Mouse (Mus musculus): ENCODE data around the gene Obsl1. TPM values are rescaled to one million over a fixed set of nuclear protein-coding genes. Genes with fewer than 3 reads are reported as not detected.
A peak's percentile ranks its signal among the peaks of the same experiment; 100 is the strongest.

Gene Obsl1
- total RNA-seq, 2 experiments from 2014 or later = 28.4 to 41.4 TPM

DNA sequence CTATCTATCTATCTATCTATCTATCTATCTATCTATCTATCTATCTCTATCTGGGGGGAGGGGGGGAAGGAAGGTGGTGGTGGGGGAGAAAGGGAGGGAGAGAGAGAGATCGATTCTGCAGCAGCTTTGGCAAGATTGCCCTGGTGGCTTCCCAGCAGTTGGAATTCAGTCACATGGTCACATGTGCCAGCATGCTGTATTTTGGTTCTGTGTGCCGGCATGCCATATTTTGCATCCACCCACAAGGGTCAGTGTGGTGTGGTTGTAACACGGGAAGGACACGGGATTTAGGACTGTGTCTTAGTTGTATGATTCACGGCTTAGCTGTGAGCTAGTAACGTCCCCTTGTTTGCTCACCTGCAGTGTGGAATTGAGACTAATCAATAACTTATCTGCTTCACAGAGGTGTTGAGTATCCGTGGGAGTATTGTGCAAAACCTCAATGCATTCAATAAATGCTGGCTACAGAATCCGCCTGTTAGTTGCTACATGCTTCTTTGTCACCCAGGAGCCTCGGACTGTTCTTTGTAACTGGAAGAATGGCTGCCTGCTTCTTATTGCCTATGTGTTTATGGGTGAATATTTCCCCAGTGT lies 32.4 kb upstream of the Obsl1 start:
- H3K27ac ChIP-seq = peak overlapping the region; percentile 79

DNA sequence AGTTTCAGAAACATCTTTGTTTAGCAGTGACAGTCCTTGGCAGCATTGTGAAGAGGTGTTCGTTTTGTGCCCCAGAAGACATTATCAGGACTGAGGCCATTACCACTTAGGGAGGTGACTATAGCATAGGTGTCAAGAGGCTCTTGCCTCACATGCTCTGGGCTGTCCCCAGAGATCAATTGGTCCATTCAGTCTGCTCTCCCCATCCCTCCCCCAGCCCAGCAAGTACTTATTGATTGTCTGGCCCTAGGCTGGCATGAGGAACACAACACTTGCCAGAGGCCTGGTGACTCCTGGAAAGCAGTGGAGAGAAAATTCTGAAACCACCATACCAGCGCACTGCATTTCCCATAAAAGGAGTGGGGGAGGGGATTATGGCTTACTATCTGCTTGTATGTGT lies 31.3 kb upstream of the Obsl1 start:
- DNase-seq = no peak
- intact Hi-C loops (cut with DNase I) = no loop called here
- Histone ChIP-seq H3K4me3 (no peak overlapping the region), H3K27ac (no peak overlapping the region)
- no peak for TF ChIP-seq CTCF (IDR thresholded peaks at IDR 0.05)

More for the DNA sequence above, 32.4 kb upstream of the Obsl1 start:
- intact Hi-C loops (cut with DNase I) = no loop called here
- no peak for TF ChIP-seq CTCF (IDR thresholded peaks at IDR 0.05)
- no peak overlapping the region for H3K4me3 ChIP-seq
- DNase-seq = no peak

DNA sequence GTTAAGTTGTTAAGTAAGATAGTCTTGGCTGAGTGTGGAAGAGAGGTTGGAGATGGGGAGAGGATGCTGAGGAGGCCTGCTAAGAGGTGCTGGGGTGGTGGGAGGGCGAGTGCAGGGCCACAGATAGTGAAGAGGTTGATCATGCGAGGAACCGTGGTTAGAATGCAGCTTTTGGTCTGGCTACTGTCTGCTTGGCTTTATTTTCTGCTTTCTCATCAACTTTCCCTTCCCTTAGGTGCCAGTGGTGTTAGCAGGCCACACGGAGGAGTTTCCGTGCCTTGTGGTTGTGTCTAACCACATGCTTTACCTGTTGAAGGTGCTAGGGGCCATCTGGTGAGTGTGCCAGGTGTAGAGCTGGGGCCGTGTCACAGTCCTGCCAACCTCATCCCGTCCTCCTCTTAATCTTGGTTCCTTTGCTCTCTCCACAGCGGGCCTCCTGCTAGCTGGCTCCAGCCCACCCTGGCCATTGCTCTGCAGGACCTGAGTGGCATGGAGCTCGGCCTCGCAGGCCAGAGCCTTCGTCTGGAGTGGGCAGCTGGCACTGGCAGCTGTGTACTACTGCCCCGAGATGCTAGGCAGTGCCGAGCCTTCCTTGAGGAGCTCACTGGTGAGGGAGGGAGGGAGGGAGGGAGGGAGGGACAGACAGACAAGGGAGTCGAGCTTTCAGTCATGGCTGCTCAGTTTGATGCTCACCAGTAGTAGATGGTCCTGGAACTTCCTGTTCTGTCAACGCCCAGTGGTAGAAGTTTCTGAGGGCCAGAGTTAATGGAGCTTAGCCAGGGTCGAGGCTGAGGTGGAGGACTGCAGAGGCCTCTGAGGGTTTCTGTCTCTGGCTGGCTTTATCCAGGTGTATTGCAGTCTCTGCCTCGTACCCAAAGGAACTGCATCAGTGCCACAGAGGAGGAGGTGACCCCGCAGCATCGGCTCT lies 27.3 kb upstream of the Obsl1 start:
- no peak overlapping the region for H3K27ac ChIP-seq
- H3K4me3 ChIP-seq = no peak overlapping the region
- intact Hi-C loops (cut with DNase I) = no loop called here
- no peak for TF ChIP-seq CTCF (IDR thresholded peaks at IDR 0.05)
- no peak for DNase-seq

DNA sequence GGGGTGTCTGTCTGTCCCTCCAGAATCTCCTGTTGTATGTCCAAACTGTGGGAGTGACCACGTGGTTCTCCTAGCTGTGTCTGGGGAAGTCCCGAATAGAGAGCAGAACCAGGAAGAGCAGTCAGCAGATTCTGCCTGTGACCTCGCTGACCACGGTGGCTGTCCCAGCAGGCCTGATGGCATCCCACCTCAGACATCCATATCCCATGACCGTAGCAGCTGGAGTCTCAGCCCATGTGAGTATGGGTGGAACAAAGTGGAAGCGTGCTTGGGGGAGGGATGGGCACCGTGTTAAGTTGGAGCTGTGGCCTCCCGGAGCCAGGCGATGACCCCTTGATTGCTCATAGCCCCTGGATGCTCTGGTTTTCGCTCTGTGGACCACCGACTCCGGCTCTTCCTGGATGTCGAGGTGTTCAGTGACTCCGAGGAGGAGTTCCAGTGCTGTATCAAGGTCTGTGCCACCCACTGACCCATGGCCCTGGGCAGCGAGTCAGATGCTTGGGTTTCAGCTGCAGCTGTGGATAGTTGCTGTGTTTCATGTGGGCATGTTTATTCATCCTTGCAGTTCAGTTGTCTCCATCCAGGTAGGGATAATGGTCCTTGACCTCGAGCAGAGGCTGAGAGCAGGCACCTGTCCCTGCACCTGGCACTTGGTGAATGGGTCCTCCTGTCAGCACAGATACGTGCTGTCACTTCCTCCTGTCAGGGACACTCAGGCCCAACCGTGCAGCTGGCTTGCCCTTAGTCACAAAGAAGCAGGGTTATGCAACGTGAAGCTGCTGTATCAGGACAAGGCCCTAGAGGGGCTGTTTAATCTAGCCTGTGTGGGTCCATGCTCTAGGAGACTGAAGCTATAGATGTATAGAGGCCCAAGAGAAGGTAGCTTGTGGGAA lies 26.3 kb upstream of the Obsl1 start:
- no peak for TF ChIP-seq CTCF (IDR thresholded peaks at IDR 0.05)

DNA sequence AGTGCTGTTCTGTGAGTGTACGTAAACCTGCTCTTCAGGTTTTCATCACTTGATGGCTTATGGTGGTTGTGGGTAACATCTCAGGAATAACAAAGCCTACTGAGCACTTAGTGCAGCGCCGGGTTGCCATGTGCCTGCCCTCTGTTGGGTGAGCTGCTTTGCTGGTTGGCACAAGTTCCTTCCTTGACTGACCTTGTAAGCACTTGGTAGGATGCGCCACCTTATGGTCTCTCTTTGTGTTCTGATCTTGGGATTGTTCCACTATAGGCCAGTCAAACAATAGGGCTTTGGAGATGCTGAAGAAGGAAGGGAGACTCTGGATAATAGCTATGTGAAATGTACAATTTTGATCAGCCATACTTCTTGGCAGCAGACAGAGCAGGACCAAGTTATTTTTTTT lies 24.3 kb upstream of the Obsl1 start:
- H3K4me3 ChIP-seq = no peak overlapping the region
- no peak for DNase-seq
- TF ChIP-seq CTCF (IDR thresholded peaks at IDR 0.05) = no peak
- no peak overlapping the region for H3K27ac ChIP-seq
- intact Hi-C loops (cut with DNase I) = no loop called here

More for the DNA sequence above, 26.3 kb upstream of the Obsl1 start:
- Histone ChIP-seq H3K27ac (no peak overlapping the region), H3K4me3 (no peak overlapping the region)
- intact Hi-C loops (cut with DNase I) = no loop called here
- no peak for DNase-seq

DNA sequence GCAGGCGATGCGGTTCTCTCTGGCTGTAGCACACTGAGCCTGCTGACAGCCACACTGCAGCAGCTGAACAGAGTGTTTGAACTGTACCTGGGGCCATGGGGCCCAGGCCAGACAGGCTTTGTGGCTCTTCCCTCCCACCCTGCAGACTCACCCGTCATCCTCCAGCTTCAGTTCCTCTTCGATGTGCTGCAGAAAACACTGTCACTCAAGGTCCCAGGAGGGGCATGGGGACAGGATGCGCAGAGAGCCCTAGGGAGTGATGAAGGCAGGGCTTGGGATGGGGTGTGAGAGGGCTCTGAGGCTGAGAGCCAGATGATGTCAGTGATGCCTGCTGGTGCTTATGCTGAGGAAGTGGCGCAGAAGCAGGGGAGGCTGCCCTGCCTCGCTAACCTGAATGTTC lies 18.4 kb upstream of the Obsl1 start:
- no peak for TF ChIP-seq CTCF (IDR thresholded peaks at IDR 0.05)
- no peak overlapping the region for H3K27ac ChIP-seq
- intact Hi-C loops (cut with DNase I) = no loop called here
- H3K4me3 ChIP-seq = no peak overlapping the region
- DNase-seq = no peak

DNA sequence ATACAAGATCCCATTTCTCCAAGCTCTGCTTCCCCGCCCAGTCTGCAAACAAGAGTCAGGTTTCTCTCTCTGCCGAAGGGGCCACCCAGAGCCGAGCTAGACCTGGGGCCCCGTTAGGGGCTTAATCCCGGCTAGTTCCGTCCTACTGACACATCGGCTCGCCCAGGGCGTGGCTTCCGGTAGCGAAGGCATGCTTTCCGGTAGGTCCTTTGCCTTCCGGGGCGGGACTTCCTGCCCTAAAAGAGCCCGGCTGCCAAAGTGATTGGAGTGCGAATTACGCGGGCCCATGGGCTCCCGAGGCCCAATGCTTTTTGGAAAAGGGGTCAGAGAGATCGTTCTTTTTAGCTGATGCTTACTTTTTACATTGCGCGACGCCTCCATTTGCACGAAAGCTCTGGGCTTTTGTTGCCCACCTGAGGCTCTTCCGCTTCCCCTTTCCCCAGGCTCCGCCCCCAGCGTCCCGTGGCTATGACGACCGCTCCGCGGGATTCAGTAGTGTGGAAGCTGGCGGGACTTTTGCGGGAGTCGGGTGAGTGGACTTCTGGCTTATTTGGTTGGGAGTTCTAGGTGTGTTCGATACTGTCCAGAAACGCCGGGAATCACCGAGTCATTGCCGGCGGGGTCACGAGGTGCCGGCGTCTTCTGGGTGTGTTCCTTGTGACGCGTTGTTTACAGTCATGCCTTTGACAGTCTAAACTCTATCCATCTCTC lies 15.2 kb upstream of the Obsl1 start, which contains the start of gene Stk11ip:
TSS of gene Stk11ip (plus strand) at position 209 of the 711 bp plus-strand sequence.
- intact Hi-C loops (cut with DNase I) = no loop called here
- Histone ChIP-seq H3K4me3 (peak within 1 kb of the TSS; percentile 85), H3K27ac (peak within 1 kb of the TSS; percentile 97)
- no peak for TF ChIP-seq CTCF (IDR thresholded peaks at IDR 0.05)
- peak; percentile 96 for DNase-seq

DNA sequence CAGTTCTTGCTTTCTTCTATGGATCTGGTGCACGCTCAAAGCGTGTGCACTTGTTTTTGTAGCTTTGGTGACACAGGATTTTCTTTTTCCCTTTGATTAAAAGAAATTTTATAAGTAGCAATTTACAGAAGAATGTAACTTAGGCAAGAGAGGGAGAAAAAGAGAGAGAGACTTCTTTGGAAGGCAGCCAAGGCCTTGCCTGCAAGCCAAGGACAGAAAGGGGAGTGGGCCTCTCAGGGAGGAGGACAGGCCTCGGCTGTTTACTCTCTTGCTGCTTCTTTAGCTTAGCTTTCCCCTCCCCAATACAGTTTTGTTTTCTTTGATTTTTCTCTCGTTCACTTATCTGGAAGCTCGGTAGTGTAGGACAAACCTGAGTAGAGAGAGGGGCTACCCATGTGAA lies 13.3 kb upstream of the Obsl1 start:
- DNase-seq = no peak
- no peak for TF ChIP-seq CTCF (IDR thresholded peaks at IDR 0.05)
- Histone ChIP-seq H3K27ac (no peak overlapping the region), H3K4me3 (no peak overlapping the region)
- intact Hi-C loops (cut with DNase I) = no loop called here

DNA sequence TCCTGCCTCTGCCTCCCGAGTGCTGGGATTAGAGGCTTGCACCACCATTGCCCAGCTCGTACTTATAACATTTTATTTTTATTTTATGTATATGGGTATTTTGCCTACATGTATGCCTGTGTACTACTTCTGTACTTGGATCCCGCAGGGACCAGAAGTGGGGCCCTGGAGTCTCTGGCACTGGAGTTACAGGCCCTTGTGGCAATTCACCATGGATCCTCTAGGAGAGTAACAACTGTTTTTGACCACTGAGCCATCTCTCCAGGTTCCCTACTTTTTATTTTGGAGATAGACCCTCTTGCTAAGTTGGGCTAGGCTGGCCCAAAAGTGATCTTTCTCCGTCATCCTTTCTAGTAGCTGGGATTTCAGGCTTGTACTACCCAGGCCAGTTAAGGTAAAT lies 12.2 kb upstream of the Obsl1 start:
- Histone ChIP-seq H3K27ac (no peak overlapping the region), H3K4me3 (no peak overlapping the region)
- intact Hi-C loops (cut with DNase I) = no loop called here
- no peak for TF ChIP-seq CTCF (IDR thresholded peaks at IDR 0.05)
- no peak for DNase-seq

DNA sequence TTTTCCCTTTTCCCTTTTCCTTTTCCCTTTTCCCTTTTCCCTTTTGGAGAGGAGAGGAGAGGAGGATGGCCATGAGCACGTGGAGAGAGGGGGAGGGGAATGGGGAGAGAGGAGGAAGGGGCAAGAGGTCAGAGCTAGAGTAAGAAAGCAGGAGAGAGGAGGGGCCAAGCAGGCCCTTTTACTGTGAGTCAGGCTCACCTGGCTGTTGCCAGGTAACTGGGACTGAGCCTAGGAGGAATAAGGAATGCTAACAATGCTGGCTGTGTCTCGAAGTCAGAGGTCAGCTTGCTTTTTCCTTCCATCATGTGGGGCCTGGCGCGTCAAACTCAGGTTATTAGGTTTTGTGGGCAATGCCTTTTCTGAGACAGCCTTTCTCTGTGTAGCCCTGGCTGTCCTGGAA lies 11.7 kb upstream of the Obsl1 start:
- Histone ChIP-seq H3K4me3 (no peak overlapping the region), H3K27ac (no peak overlapping the region)
- intact Hi-C loops (cut with DNase I) = no loop called here
- no peak for TF ChIP-seq CTCF (IDR thresholded peaks at IDR 0.05)
- no peak for DNase-seq

DNA sequence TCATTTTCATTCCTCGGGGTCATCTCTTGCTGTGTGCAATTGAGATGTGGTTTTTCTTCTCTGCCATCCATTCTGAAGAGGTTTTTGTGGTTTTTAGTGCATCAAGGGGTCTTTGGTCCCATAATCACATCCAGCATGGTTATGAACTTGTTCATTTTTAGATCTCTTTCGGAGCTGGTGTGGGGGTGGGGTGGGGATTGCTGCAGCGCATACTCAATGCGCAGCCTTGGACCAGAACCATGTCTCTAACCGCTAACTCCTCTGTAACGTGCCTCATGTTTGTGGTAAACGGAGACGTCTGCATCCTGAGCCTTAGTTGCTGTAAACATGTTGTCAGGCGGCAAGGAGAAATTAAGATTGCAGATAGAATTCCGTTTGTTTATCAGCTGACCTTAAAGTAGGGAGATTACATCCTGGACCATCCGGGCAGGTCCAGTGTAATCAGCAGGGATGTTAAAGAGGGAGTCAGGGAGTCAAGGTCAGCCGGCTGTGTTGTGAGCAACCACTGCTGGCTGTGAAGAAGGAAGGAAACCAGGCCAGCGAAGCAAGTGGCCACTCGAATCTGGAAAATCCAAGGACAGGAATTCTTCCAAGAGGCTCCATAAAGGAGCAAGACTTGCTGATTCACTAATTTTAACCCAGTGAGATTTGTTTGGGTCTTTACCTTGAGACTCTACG lies 10.6 kb upstream of the Obsl1 start:
- Histone ChIP-seq H3K27ac (no peak overlapping the region), H3K4me3 (no peak overlapping the region)
- no peak for TF ChIP-seq CTCF (IDR thresholded peaks at IDR 0.05)
- no peak for DNase-seq
- intact Hi-C loops (cut with DNase I) = no loop called here

DNA sequence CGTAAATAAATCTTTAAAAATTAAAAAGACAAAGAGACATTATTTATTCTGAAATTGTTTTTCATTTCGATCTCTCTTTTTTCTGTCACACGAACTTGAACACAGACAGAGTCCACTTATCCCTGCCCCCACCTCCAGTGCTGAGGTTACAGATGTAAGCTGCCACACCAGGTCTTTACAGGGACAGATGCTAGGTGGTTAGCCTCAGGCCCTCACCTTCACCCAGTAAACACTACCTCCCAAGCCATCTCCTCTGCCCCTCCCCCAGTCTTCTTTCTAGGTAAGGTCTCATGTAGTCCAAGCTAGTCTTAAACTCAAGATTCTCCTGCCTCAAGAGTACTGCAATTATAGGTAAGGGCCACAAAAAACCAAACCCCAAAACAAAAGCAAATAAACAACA lies 6.3 kb upstream of the Obsl1 start:
- intact Hi-C loops (cut with DNase I) = no loop called here
- TF ChIP-seq CTCF (IDR thresholded peaks at IDR 0.05) = no peak
- DNase-seq = no peak
- Histone ChIP-seq H3K4me3 (no peak overlapping the region), H3K27ac (no peak overlapping the region)
